Mouse (Mus musculus) kidney, postnatal 0 days (tissue): Measurements from ENCODE around the gene Zyx. TPM values are rescaled to one million over a fixed set of nuclear protein-coding genes. Genes with fewer than 3 reads are reported as not detected.

ENCODE experiments used
- ATAC-seq: fragments of 200-750 bp; cut with Nextera tagmentation; replicated peaks from 2 replicates; pipeline ENCODE4 v1.8.0; 2017; ENCODE audit warnings: low read depth, moderate number of reproducible peaks, moderate TSS enrichment, moderate library complexity; ENCODE audit not compliant: low FRiP score
- DNase-seq: peaks from one replicate; pipeline ENCODE4 v3.0.0-alpha.2; 2016; ENCODE audit warnings: low spot score
- H3K27ac ChIP-seq: fragments of 300-500 bp; sonication (generic); 2 replicates; pipeline ENCODE4 v1.5.1; 2014; ENCODE audit warnings: mild to moderate bottlenecking
- H3K27me3 ChIP-seq: fragments of 300-500 bp; sonication (generic); 2 replicates; pipeline ENCODE4 v1.6.1; 2014; ENCODE audit warnings: low read length, mixed read lengths; ENCODE audit not compliant: insufficient read depth
- H3K36me3 ChIP-seq: fragments of 300-500 bp; sonication (generic); 2 replicates; pipeline ENCODE4 v1.6.1; 2014; ENCODE audit warnings: low read length, mixed read lengths; ENCODE audit not compliant: insufficient read depth
- H3K4me1 ChIP-seq: fragments of 300-500 bp; sonication (generic); replicated peaks from 2 replicates; pipeline ENCODE4 v1.6.1; 2014; ENCODE audit warnings: antibody characterized with exemption, low read length, mixed read lengths; ENCODE audit not compliant: insufficient read depth
- H3K4me2 ChIP-seq: fragments of 300-500 bp; sonication (generic); 2 replicates; pipeline ENCODE4 v1.6.1; 2014; ENCODE audit warnings: mild to moderate bottlenecking, low read length, moderate library complexity, mixed read lengths
- H3K4me3 ChIP-seq: fragments of 300-500 bp; sonication (generic); replicated peaks from 2 replicates; pipeline ENCODE4 v1.5.1; 2014; ENCODE audit warnings: low read depth, low read length
- H3K9ac ChIP-seq: fragments of 300-500 bp; sonication (generic); 2 replicates; pipeline ENCODE4 v1.6.1; 2014; ENCODE audit warnings: low read depth, low read length
- H3K9me3 ChIP-seq: fragments of 300-500 bp; sonication (generic); replicated peaks from 2 replicates; pipeline ENCODE4 v1.6.1; 2016; ENCODE audit warnings: low read length, inconsistent platforms, mixed read lengths
- CTCF ChIP-seq: IDR thresholded peaks from 2 replicates; pipeline ENCODE4 v1.5.1; 2016; ENCODE audit warnings: antibody characterized with exemption, low read depth, mild to moderate bottlenecking, moderate library complexity
- WGBS: fragments of 180-500 bp; shearing (Covaris S2); extraction: QIAGEN DNeasy Blood & Tissue Kit; methylation state at CpG from one replicate; pipeline ENCODE4 v1.1.7; 2014; 5-methylcytosine and 5-hydroxymethylcytosine counted together
- polyA plus RNA-seq: library from polyadenylated mRNA; unstranded; fragments of >200 nt; fragmentation: Nextera tagmentation; extraction: Ambion mirVana; gene quantifications from 2 replicates; pipeline ENCODE4 v1.2.1, GENCODE M21; 2015

Gene Zyx
- polyA plus RNA-seq, 1 experiment from 2014 or later, result 92.9 TPM

DNA sequence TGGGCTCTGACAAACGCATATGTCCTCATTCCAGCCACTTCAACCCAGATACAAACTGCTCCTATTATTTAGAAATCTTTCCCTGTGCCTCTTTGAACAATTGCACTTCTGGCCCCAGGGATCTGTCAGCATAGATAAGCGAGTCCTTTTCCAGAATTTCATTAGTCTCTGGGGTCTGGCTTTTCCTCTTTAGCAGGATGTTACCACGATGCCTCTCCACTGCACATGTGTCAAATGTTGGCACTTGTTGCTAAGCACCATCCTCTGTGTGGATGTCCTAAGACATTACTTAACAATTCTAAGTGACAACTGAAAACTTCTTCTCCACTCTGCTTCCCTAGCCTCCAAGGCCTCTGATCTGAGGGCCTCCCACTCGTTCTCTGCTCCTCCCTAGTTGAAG lies 26.6 kb downstream of the Zyx start:
- no peak overlapping the region for H3K4me2 ChIP-seq
- peak; percentile 49 for DNase-seq
- no peaks in the 10 kb centered on the region for H3K27me3 ChIP-seq
- TF ChIP-seq CTCF, result no peak
- no peak for ATAC-seq
- H3K4me1 ChIP-seq, result peaks cover 13% of the 10 kb centered on the region; the same call in 1 of the 2 replicates
- H3K36me3 ChIP-seq, result no peaks in the 10 kb centered on the region
- no peak overlapping the region for H3K27ac ChIP-seq
- H3K9me3 ChIP-seq, result no peaks in the 10 kb centered on the region
- 38% methylated on average over 4 of the region's 4 CpGs for WGBS
- no peak overlapping the region for H3K9ac ChIP-seq
- no peak overlapping the region for H3K4me3 ChIP-seq

DNA sequence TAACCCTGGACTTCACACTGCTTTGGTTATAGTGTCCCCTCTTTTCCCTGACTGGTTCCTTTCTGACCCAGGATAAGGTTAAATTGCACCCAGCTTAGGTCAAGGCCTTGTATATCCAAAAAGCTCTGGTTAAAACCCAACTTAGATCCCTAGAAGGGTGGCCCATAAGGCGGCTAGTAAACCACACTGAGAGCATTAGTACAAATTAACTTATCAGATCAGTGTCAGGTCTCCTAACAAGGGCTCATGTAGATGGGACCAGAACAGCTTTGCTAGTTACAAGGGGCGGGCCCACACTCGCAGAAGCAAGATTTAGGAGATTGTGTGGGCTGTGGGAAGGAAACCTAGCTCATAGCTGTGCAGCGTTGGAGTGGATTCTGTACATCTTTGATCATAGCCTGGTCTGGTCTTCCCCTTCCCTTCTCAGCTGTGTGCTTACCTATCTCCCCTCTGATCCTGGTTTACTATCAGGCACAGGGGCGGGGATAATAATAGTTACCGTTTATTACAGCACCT lies 27.1 kb downstream of the Zyx start:
- TF ChIP-seq CTCF, result no peak
- WGBS, result 64% methylated on average over 6 of the region's 6 CpGs
- no peaks in the 10 kb centered on the region for H3K27me3 ChIP-seq
- no peak overlapping the region for H3K4me2 ChIP-seq
- H3K9ac ChIP-seq, result no peak overlapping the region
- no peaks in the 10 kb centered on the region for H3K9me3 ChIP-seq
- no peaks in the 10 kb centered on the region for H3K36me3 ChIP-seq
- H3K4me1 ChIP-seq, result peaks cover 15% of the 10 kb centered on the region; the same call in 1 of the 2 replicates
- H3K27ac ChIP-seq, result no peak overlapping the region
- DNase-seq, result no peak
- ATAC-seq, result no peak
- H3K4me3 ChIP-seq, result no peak overlapping the region

GRCm38 (mm10) chr6:42377280-42377679 lies 27.9 kb downstream of the Zyx start:
- no peak for DNase-seq

DNA sequence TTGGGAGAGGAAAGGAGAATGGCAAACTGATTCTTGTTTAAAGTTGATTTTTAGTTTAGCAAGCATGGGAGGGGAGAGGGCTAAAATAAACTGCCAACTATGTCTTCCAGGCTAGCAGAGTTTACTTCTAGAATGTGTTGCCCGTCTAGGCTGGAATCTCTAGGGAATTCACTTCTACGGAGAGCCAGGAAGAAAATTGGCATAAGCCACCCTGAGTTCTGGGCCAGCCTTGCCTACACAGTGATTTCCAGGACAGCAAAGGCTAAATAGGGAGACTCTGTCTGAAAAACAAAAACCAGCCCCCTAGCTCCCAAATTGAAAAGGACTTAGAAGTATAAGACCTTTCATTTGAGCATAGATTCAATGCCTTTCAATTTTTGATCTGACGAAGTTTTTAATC lies 30.1 kb downstream of the Zyx start:
- 72% methylated on average over 3 of the region's 3 CpGs for WGBS
- H3K4me2 ChIP-seq, result no peak overlapping the region
- no peak overlapping the region for H3K27ac ChIP-seq
- no peaks in the 10 kb centered on the region for H3K27me3 ChIP-seq
- no peaks in the 10 kb centered on the region for H3K36me3 ChIP-seq
- no peak for TF ChIP-seq CTCF
- no peak for DNase-seq
- no peak for ATAC-seq
- no peak overlapping the region for H3K9ac ChIP-seq
- H3K9me3 ChIP-seq, result no peaks in the 10 kb centered on the region
- H3K4me1 ChIP-seq, result peaks cover 5% of the 10 kb centered on the region; the same call in 1 of the 2 replicates
- H3K4me3 ChIP-seq, result no peak overlapping the region

More at GRCm38 (mm10) chr6:42377280-42377679, 27.9 kb downstream of the Zyx start:
- no peaks in the 10 kb centered on the region for H3K36me3 ChIP-seq
- no peaks in the 10 kb centered on the region for H3K9me3 ChIP-seq
- H3K27me3 ChIP-seq, result no peaks in the 10 kb centered on the region
- no peak for TF ChIP-seq CTCF
- H3K9ac ChIP-seq, result no peak overlapping the region
- no peak overlapping the region for H3K4me2 ChIP-seq
- H3K4me1 ChIP-seq, result peaks cover 18% of the 10 kb centered on the region; the same call in 1 of the 2 replicates
- 89% methylated on average over 5 of the region's 5 CpGs for WGBS
- H3K4me3 ChIP-seq, result no peak overlapping the region
- no peak overlapping the region for H3K27ac ChIP-seq
- no peak for ATAC-seq

GRCm38 (mm10) chr6:42380416-42381144 lies 31.1 kb downstream of the Zyx start:
- no peak overlapping the region for H3K27ac ChIP-seq
- DNase-seq (peak; percentile 72), ATAC-seq (no peak)
- WGBS, result 24% methylated on average over 8 of the region's 8 CpGs
- peaks cover 5% of the 10 kb centered on the region; the same call in 1 of the 2 replicates for H3K4me1 ChIP-seq
- H3K9me3 ChIP-seq, result no peaks in the 10 kb centered on the region
- H3K9ac ChIP-seq, result no peak overlapping the region
- H3K4me3 ChIP-seq, result no peak overlapping the region
- H3K4me2 ChIP-seq, result no peak overlapping the region
- H3K27me3 ChIP-seq, result no peaks in the 10 kb centered on the region
- TF ChIP-seq CTCF, result peak; percentile 86
- H3K36me3 ChIP-seq, result no peaks in the 10 kb centered on the region

DNA sequence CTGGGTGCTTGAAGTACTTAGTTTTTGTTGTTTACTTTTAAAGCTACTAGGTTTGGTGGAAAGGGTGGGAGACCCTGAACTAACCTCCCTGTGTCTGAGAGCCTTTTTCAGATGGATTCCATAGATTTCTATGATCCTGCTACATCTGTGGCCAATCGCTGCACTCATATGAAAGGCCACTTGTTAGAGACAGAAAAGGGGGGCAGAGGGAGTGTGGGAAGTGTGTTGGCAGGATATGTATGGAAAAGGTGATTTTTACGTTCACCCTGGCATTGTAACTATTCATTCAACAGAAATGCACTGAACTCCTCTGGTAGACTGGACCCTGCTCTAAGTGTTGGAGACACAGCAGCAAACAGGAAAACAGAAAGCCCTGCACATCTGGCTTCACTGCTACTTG lies 31.8 kb downstream of the Zyx start:
- Histone ChIP-seq H3K4me3 (no peak overlapping the region), H3K4me2 (no peak overlapping the region), H3K27me3 (no peaks in the 10 kb centered on the region), H3K36me3 (no peaks in the 10 kb centered on the region), H3K4me1 (peaks cover 5% of the 10 kb centered on the region; the same call in 1 of the 2 replicates), H3K9me3 (no peaks in the 10 kb centered on the region), H3K27ac (no peak overlapping the region; the same call in 1 of the 2 replicates), H3K9ac (no peak overlapping the region)
- no peak for DNase-seq
- 68% methylated on average over 2 of the region's 2 CpGs for WGBS
- ATAC-seq, result no peak
- no peak for TF ChIP-seq CTCF
